Mouse (Mus musculus) gastrocnemius, adult 18-20 months (tissue): ENCODE data around the gene Tcf12. TPM values are rescaled to one million over a fixed set of nuclear protein-coding genes. Genes with fewer than 3 reads are reported as not detected.

Source experiments
- DNase-seq: peaks from one replicate; pipeline ENCODE4 v3.0.0; 2021; ENCODE audit warnings: low spot score
- total RNA-seq, 2 experiments: library from RNA; stranded (reverse); gene quantifications; 2 replicates each; pipeline ENCODE4 v1.2.3; 2021

Tcf12 gene
- total RNA-seq, 2 experiments from 2014 or later, result 22.4 to 29.2 TPM

DNA sequence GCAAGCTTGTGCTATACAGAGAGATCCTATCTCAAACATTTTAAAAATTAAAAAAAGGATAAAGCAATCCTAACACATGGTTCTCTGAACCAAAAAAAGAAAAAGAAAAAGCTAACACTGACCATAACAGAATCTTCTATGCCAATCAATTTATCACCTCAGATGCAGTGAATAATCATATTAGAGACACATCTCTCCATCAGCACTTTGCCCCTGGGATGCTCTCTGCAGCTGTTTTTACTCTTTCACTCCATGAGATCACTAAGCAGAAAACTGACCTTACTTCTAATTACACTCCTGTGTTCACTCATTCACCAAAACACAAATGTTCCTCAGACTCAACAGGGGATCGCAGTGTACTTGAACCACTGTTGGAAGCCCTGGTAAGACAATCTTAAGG, 128.8 kb downstream of the Tcf12 start:
- DNase-seq, result no peak

DNA sequence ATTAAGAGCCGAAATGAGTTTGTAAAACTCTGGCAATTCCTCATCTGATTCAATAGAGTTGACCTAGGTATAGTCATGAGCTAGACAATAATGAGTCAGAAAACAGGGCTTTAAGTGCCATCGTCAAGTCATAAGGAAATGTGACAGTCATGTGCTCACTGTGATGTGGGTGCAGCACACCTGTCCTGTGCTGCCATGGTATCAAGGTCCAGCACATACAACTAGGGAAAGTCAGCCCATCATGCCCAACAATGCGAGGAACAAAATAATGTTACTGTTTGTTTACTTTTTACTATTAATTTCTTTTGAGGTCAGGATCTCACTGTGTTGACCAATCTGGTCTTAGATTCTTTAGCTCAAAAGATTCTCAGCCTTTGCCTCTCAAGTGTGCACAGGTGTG, 130.6 kb downstream of the Tcf12 start:
- no peak for DNase-seq

DNA sequence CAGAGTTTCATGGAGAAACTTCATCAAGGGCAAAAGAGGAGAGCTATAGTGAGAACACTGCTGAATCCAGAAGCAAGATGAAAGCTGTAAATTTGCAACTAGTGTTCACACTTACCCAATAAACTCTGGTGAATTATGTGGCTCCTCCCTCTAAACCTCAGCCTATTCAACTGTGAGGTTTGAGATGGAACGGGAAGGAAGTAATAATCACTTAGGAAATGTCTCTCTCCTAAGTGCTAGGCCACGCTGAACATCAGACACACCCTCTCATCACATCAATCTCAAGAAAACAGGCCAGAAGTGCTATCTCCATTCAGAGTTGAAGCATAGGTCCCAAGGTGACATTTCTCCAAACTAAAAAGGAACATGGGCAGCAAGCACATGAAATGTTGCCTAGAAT, 131.1 kb downstream of the Tcf12 start:
- DNase-seq, result no peak

DNA sequence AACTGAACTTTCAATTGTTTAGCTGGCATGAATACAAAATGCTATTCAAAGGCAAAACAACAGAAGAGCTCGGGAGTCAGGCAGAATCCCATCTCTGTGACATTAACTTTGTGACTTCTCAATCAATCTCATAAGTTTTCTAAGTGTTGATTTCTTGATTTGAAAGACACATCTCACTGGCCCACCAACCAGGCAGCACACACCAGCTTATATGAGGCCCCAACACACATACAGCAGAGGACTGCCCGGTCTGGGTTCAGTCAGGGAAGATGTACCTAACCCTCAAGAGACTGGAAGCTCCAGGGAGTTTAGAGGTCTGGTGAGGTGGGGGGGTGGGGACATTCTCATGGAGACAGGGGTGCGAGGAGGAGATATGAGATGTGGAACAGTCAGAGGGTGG, 132.8 kb downstream of the Tcf12 start:
- no peak for DNase-seq

DNA sequence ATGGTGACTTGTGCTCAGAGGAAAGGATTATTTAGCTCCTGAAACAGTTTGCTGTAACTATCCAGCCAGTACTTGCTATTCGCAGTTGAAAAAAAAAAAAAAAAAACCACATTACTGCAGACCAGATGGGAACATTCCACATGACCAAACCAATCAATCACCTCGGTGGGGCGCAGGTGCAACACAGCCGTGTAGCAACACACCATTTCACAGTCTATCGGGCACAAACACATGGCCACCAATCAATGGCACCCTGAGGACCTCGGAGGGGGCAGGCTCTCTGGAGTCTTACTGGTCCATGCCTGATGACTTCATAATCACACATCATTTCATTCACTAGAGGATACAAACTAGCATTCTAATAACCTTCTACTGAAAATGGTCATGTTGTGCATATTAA, 135.6 kb downstream of the Tcf12 start:
- DNase-seq, result no peak

DNA sequence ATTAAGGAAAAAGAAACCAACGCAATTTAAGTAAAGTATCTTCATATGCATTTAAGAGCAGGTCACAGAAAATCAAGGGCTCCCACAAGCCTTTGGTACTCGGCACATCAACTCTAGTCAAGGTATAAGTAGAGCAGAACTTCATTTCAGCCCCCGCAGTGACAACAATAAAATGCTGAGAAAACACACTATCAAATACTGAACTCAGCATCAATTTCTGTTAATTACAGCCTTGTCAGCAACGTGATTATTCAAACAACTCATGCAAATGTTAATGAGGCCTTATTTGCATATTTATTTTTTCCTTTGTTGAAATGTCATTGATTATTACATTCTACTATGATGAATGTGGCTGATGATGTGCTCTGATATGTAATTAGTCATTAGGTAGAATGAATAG, 136.5 kb downstream of the Tcf12 start:
- DNase-seq, result no peak

DNA sequence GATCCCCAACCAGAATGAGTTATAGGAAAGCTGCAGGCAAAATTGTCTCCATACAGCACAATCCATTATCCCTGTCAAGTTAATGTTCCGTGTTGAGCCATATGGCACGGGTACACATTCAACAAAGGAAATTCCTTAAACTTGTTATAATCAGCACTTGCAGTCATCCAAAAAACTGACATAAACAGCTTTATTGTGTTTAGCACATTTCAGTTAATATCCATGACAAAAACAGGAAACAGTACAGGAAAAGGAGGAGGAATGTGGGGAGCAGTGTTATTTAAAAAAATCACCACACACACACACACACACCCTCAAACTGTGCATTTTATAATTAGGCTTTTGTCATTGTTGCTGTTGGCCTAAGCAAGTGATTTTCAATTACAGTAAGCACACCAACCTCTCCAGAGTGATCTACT, 137.1 kb downstream of the Tcf12 start:
- DNase-seq, result no peak

DNA sequence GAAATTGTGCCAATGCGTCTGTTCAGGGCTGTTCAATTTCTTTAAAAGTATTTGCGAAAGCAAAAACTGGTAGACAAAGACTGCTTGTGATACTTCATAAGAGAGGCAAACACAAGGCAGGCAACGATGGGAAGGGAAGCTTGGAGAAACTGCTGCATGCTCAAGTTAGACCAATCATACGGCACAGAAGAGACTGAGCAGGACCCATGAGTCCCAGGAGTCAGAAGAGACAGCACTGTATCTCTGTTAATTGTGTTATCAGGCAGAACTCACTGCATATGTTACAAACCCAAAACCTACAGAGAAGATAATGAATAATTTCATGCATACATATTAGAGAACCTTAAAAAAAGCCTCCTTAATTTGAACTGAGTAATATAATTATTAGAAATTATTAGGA, 147.6 kb downstream of the Tcf12 start:
- no peak for DNase-seq

DNA sequence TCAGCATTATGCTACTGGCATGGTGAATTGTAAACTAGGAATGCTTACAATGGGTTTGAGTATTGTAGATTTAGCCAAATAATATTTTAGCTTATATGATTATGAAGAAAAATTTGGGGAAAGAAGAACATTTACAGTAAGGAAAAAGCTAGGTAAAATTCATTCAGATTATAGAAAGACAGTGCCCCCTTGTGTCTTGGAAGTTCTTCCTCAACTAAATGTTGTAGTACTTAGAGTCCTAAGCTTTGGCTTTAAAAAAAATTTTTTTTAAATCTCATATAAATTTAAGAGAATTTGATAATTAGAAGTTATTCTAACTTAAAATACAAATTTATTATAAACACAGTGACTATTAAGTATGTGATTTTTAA, 151.7 kb downstream of the Tcf12 start:
- DNase-seq, result no peak

DNA sequence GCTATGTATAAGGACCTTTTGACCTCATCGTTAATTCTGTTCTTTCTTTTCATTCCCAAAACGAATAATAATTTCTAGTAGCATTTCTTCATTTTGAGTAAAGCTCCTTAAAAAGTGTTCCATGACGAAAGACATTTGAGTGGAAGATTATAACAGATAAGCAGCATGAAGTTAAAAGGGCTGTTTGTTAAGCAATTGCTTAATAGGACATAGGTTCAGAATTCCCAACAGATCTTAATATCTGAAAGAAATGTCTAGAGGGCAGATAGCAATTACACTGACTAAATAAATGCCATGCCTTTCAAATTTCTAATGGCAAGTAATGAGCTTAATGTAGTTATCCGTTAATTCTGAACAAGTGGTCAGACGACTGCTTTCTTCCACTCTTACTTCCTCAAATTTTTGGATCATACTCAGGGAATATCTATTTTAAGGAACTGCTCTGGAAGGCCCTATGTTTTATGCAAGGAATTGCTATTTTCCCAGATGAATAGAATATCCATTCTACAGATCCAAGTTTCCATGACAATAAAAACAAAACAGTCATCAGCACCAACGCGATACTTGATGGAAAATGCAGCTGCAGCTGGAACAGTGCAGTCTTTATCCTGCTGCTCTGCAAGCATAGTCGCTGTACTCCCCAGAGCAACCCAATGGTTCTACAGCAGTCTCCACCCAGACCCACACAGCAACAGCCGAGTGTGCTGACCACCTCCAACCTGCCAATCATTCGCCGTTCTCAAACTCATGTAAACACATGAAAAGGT, 152.2 kb downstream of the Tcf12 start:
- peak; percentile 57 for DNase-seq

DNA sequence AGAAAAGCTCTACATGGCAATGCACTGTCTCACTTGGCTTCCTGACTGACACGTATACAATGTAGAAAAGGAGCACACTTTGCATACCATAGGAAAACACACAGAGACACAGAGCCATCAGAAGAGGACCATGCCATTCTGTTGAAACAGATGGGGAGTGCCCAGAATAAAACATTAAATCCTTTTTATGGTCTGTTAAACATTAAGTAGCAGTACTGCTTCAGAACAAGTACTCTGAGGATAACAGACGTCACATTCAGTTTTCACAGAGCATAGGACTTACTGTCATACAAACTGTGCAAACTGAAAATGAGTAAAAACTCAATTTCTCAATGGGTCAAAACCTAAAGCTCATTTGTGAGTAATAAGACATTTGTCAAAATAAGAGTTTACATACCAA, 158.5 kb downstream of the Tcf12 start:
- DNase-seq, result no peak

DNA sequence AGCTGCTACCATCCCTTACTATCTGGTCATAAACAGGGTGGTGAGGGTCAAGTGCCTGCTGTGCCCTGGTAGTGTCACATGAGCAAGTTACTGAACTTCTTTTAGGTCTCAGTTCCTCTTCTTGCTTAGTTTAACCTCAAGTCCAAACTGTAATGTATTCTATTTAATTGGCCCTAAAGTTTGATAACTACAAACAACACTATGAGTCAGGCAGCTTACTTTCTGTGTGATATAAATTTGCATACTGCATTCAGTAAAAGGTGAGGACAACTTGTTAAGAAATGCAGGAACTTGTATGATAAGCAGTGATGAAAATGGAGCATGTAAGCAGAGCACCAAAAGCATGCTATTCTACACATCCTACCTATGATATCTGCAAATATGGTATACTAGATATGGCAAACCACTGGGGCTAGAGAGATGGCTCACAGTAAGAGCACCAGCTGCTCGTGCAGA, 159.0 kb downstream of the Tcf12 start:
- no peak for DNase-seq

DNA sequence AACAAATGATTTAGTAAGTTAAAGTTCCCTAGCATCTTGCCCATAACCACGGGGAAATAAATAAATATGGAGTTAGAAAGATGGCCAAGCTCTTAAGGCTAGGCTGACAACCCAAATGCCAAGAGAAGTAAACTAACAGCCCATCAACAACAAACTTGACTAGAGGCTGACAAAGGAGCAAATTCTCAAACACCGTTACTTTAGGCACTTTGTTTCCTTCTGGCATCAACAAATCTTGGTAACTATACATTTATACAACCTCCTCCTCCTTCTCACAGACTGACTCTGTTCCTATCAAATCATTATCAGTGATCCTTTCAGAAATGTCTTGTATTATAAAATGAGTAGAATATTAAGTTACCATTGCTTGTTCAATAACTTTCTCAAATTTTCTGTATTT, 159.7 kb downstream of the Tcf12 start:
- no peak for DNase-seq

DNA sequence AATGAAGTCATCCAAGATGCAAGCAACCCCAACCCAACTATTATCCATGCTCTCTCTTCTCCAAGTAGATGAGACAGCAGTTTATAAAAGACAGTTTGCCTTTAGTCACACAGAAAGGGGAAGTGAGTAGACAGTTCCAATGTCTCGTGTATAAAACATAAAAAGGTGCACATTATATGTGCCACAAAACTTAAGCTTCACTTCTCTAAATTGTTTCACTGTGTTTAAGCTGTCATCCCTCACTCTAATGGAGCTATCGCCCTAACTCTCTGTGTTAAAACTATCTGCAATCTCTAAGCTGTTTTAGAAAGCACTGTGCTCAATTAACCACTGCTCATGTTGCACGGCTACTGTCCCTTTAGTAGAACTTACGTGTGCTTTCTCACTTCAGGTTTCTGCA, 160.3 kb downstream of the Tcf12 start:
- no peak for DNase-seq

DNA sequence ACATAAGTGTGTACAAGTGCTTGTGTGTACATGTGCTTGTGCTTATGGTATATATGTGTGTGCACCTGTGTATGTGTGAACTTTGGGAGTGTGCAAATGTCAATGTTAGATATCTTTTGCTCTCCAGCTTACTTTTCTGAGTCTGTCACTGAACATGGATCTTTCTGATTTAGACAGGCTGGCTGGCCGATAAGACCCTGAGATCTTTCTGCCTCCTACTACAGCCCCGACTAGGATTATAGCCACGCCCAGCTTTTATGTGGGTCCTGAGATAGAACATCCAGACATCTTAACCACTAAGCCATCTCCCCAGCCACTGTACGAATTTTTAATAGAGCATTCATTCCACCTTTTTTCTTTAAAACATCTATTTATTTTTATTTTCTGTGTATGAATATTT, 166.9 kb downstream of the Tcf12 start:
- DNase-seq, result no peak

DNA sequence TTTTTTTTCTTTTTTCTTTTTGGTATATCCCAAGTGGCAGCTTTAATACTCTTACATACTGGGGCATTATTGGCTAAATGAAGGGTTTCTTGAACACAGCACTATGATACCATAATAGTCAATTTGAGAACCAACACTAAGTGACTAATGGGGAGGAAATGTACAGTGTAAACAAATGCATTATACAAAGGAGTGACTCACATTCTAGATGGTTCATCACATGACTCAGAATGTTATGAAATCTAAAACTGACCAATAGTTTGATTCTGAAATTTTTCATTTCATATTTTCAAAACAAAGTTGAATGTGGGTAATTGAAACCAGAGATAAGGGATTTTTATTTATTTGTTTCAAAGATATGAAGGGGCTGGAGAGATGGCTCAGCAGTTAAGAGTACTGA, 169.2 kb downstream of the Tcf12 start:
- DNase-seq, result no peak

DNA sequence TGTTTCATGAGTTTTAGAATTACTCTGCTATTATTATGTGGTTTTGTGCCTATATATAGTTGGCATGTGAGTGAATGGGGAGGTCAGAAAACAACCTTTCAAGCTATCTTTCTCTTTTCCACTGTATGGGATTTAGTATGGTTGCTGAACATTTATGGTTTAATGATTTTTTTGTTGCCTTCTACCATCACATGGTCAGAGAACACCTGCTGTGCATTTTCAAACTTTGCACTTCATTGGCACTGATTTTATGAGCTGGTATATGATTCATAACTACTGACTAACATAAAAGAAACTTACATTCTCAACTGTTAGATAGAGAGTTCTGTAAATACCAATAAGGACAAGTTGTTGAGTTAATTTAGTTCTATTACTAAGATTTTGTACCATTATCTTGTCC, 171.7 kb downstream of the Tcf12 start:
- DNase-seq, result no peak

DNA sequence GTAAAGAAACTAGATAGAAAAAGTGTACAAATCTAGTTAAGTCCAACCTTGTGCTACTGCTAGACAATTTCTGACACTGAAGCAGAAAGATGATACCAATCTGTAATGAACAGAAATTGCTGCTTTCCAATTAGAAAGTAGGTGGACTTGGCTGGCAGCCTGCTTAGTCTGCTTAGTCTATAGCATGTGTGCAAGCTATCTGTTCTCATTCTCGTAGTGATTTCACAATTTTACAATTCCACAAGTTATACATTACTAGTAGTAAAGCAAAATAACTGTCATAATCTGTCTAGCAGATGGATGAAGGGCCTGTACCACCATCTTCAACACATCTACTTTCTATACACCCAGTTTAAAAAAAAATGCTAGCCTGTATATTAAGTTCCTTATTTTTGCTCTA, 175.5 kb downstream of the Tcf12 start:
- DNase-seq, result no peak

DNA sequence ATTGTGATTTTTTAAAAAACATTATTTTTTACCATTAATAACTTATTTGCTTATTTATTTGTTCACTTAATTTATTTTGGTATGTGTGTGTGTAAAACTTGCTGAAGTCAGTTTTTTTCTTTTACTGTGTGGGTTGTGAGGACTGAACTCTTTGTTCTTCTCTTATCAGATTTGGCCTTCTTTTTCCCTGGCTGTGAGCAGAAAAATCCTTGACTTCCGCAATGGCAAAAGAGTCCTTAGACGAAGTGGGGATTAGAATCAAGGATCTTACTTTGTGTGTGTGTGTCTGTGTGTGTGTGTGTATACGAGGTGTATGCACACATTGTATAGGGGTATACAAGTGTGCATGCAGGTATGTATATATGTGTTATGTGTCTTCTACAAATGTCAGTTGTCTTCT, 176.8 kb downstream of the Tcf12 start:
- DNase-seq, result no peak

DNA sequence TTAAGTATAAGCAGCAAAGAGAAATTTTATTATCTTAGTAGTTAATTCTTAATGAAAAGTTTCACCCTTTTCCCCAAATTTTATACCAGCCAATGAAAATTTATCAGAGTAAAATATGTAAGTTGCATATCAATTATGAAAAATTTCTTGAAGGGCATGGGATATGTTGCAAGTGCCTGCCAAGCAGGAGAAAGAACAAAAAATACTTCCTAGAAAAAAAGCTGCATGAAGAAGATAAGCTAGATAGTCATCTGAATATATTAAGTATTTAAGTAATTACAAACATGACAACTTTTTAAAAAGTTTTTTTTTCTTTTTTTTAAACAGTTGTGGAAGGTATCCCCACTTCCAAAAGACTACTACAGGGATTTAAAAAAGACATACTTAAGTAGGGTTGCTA, 179.7 kb downstream of the Tcf12 start:
- no peak for DNase-seq

DNA sequence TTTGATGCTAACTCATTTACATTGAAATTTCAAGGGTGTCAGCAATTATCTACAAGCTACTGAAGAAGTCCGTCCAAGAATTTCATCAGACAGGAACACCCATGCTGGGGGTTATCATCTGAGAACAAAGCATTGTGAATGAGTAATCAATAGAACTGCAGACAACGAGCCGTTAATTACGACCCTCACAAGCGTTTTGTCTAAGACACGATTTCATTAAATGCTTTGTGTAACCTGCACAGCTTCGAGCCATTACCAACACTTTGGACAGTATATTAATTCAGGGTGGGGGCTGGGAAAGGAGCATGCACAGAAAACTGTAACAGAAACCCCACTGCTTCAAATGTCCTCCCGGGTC, 180.3 kb downstream of the Tcf12 start:
- DNase-seq, result no peak

DNA sequence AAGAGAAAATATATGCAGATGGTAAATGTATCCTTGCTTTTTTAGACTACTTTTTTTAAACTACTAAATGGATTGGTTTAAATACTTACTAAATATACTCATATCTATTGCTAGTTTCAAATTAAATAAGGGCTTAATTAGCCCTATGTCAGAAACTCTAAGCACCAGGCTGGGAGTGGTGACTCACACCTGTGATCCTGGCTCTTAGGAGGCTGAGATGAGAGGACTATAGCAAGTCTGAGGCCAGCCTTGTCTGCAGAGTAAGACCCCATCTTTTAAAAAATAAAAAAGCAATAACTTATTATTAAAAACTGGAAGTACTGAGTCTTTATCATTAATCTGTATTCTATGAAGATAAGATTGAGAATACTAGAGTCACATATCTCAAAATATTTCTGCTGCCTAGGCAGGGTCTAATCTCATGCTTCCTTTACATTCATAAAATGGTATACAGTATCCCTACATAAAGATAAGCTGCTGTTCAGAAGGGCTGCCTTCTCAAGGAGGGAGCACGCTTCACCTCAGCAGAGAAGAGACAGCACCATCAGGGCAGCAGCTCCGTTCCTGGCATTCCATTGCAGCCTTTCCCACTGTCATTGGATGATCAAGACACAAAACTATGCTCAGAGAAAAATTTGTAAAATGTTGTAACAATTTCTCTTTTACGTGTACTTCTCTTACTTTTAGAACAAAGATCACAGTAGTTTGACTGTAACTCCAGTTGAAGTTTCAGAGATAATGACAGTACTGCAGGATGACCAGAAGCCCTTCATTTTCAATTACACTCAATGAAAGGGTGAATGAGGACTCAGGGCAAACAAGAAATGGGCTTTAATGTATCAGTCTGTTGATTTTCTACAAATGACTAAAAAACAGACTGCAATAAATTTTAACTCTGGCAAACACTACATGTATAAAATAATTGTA, 181.0 kb downstream of the Tcf12 start:
- DNase-seq, result no peak

DNA sequence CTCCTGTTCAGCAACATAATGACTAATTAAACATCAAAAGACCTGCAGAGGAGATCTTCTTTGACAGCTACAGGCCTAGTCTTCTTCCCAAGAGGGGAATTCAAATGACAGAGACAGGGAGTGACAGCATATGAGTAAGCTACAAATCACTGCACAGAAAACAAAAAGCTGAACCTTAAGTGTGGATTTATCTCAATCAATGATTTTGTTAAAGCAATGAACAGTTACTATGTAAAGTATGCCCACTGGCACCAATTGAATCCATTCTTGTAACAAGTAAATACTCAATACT, 195.1 kb downstream of the Tcf12 start:
- no peak for DNase-seq
